Mouse (Mus musculus): ENCODE results near the gene Tmem39a.

The Tmem39a gene

GRCm38 (mm10) chr16:38587572-38587971, 29.1 kb downstream of the Tmem39a start:
- no peak for DNase-seq (ENCODE audit: low spot score in 2 of 2)

GRCm38 (mm10) chr16:38591506-38591905, 33.0 kb downstream of the Tmem39a start:
- DNase-seq (ENCODE audit: low spot score in 2 of 2) = no peak

GRCm38 (mm10) chr16:38592026-38592678, 33.7 kb downstream of the Tmem39a start:
- no peak for DNase-seq (ENCODE audit: low spot score in 2 of 2)

GRCm38 (mm10) chr16:38592946-38593345, 34.4 kb downstream of the Tmem39a start:
- DNase-seq (ENCODE audit: low spot score in 2 of 2) = no peak

GRCm38 (mm10) chr16:38594435-38594834, 35.9 kb downstream of the Tmem39a start:
- no peak for DNase-seq (ENCODE audit: low spot score in 2 of 2)

GRCm38 (mm10) chr16:38596099-38596498, 37.6 kb downstream of the Tmem39a start:
- no peak for DNase-seq (ENCODE audit: low spot score in 2 of 2)

GRCm38 (mm10) chr16:38596651-38597050, 38.2 kb downstream of the Tmem39a start:
- DNase-seq (ENCODE audit: low spot score in 2 of 2) = no peak

- DNase-seq (ENCODE audit: low spot score in 2 of 2) = no peak
Measured at GRCm38 (mm10) chr16:38598986-38599680, 40.6 kb downstream of the Tmem39a start.

GRCm38 (mm10) chr16:38602989-38603804, 44.7 kb downstream of the Tmem39a start:
- peak in 1 of 2 experiments; percentile 60 for DNase-seq (ENCODE audit: low spot score in 2 of 2)

GRCm38 (mm10) chr16:38606509-38606908, 48.0 kb downstream of the Tmem39a start:
- no peak for DNase-seq (ENCODE audit: low spot score in 2 of 2)

- no peak for DNase-seq (ENCODE audit: low spot score in 2 of 2)
Measured at GRCm38 (mm10) chr16:38608687-38609086, 50.2 kb downstream of the Tmem39a start.

GRCm38 (mm10) chr16:38609092-38609491, 50.6 kb downstream of the Tmem39a start:
- DNase-seq (ENCODE audit: low spot score in 2 of 2) = no peak

GRCm38 (mm10) chr16:38612646-38613045, 54.1 kb downstream of the Tmem39a start:
- DNase-seq (ENCODE audit: low spot score in 2 of 2) = no peak

GRCm38 (mm10) chr16:38613646-38614045, 55.1 kb downstream of the Tmem39a start:
- no peak for DNase-seq (ENCODE audit: low spot score in 2 of 2)

GRCm38 (mm10) chr16:38617977-38618376, 59.5 kb downstream of the Tmem39a start:
- DNase-seq (ENCODE audit: low spot score in 2 of 2) = no peak

GRCm38 (mm10) chr16:38619054-38619453, 60.6 kb downstream of the Tmem39a start:
- peak in 1 of 2 experiments; percentile 85 for DNase-seq (ENCODE audit: low spot score in 2 of 2)

GRCm38 (mm10) chr16:38620696-38621450, 62.4 kb downstream of the Tmem39a start:
- no peak for DNase-seq (ENCODE audit: low spot score in 2 of 2)

GRCm38 (mm10) chr16:38622283-38622682, 63.8 kb downstream of the Tmem39a start:
- no peak for DNase-seq (ENCODE audit: low spot score in 2 of 2)

- no peak for DNase-seq (ENCODE audit: low spot score in 2 of 2)
Measured at GRCm38 (mm10) chr16:38624303-38624702, 65.8 kb downstream of the Tmem39a start.

GRCm38 (mm10) chr16:38625411-38625810, 66.9 kb downstream of the Tmem39a start:
- no peak for DNase-seq (ENCODE audit: low spot score in 2 of 2)

GRCm38 (mm10) chr16:38625811-38626369, 67.4 kb downstream of the Tmem39a start:
- DNase-seq (ENCODE audit: low spot score in 2 of 2) = no peak

Data from left cerebral cortex, adult 9 months (tissue).